Comparison of ENCODE assay signal across 10 mouse cellular contexts in genomic region chr19:24523476-24524313, GRCm38 (mm10). TPM values are rescaled to one million over a fixed set of nuclear protein-coding genes. Genes with fewer than 3 reads are reported as not detected.
A peak's percentile ranks its signal among the peaks of the same experiment; 100 is the strongest.
DNase-seq lines count a peak whose midpoint lies in the region; ATAC-seq lines count a peak whose summit lies in the region.
"Had no signal": no experiment of that assay in that cellular context is flagged by ENCODE, and none has a peak within 500 bp of the region (broad histone marks: within the 10 kb centered on the region; RNA-seq: fewer than 3 reads in every experiment).

No protein-coding gene starts in this region.

- ATAC-seq in monocyte, adult 5-6 weeks (replicated peaks; ENCODE audit: insufficient number of reproducible peaks, low FRiP score, low TSS enrichment, poor library complexity, severe bottlenecking) = no peak
- no peak for ATAC-seq in CD4-positive, CD25-positive, alpha-beta regulatory T cell, adult 4 months

- DNase-seq in retina, postnatal 1 day = peak; percentile 41
- no peak for DNase-seq in retina, embryonic 14.5 days (ENCODE audit: low spot score)
- DNase-seq in frontal cortex, postnatal 10 days (ENCODE audit: low spot score in 2 of 2) = peak; percentile 20 to 28
- peak; percentile 72 to 80 for DNase-seq in left cerebral cortex, adult 18-20 months (ENCODE audit: low spot score in 2 of 2)
- no peak for DNase-seq in B cell, adult 2 months
- DNase-seq: adrenal gland, postnatal 36 days; kidney, postnatal 25 days; lung, embryonic 14.5 days had no signal

RNA-seq across cellular contexts. Expression of gene Pip5k1b, which starts 32.0 kb away (rescaled TPM):
- 10 to 100 TPM; 24.1 to 25.8 TPM for total RNA-seq in left cerebral cortex, adult 18-20 months (2021)
- 1.5 to 5.6 TPM (median 3.0 TPM) in 3 replicates for total RNA-seq in monocyte, adult 5-6 weeks (2017)
- 1 to 10 TPM; 7.0 to 8.1 TPM for polyA plus RNA-seq in CD4-positive, CD25-positive, alpha-beta regulatory T cell, adult 4 months (2017; shearing (Covaris generic))

RNA-seq across cellular contexts. Expression of gene Fam122a, which starts 46.5 kb away (rescaled TPM):
- 10 to 100 TPM; 24.8 to 26.0 TPM for total RNA-seq in left cerebral cortex, adult 18-20 months (2021)
- 4.5 to 9.5 TPM (median 9.4 TPM) in 3 replicates for total RNA-seq in monocyte, adult 5-6 weeks (2017)
- polyA plus RNA-seq in CD4-positive, CD25-positive, alpha-beta regulatory T cell, adult 4 months (2017; shearing (Covaris generic)) = 1 to 10 TPM; 1.1 to 5.5 TPM

Comparison
In these comparisons a context has a peak if more than half of its experiments do, and no peak if none do; other contexts are left out.
1. DNase-seq: peak in retina, postnatal 1 day (single experiment), frontal cortex, postnatal 10 days (2 of 2) and left cerebral cortex, adult 18-20 months (2 of 2); none in retina, embryonic 14.5 days (single experiment) and B cell, adult 2 months (0 of 2).